Mouse (Mus musculus): ENCODE results near the gene Phf23. TPM values are rescaled to one million over a fixed set of nuclear protein-coding genes. Genes with fewer than 3 reads are reported as not detected.

Phf23 gene
- polyA plus RNA-seq, 1 experiment from 2014 or later = 61.3 TPM

DNA sequence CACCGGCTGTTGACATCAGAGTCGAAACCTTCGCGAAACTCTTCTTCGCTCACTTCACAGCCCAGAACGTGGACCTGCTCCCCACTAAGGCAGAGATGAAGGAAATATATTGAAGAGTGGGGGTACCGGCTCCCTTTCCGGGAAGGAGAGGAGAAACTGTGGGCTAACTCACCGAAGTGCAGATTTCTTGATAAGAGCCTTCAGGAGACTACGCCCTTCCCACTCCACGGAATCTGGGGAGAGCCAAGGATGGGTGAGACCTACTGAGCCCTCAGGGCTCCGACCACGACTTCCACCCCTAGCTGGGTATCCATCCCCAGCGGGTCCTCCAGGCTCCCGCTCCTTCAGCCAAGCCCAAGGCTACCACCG, 15.8 kb upstream of the Phf23 start:
- Histone ChIP-seq H3K4me1 (replicated peaks) (peaks cover 16% of the 10 kb centered on the region), H3K27ac (peak overlapping the region; percentile 100), H3K4me3 (replicated peaks) (peak overlapping the region; percentile 99), H3K36me3 (peaks cover 24% of the 10 kb centered on the region), H3K9me3 (no peaks in the 10 kb centered on the region), H3K9ac (peak overlapping the region; percentile 72), H3K27me3 (replicated peaks) (no peaks in the 10 kb centered on the region), H3K4me2 (replicated peaks) (peak overlapping the region; percentile 69)
- ATAC-seq = no peak
- 3% methylated on average over 16 of the region's 16 CpGs for WGBS

DNA sequence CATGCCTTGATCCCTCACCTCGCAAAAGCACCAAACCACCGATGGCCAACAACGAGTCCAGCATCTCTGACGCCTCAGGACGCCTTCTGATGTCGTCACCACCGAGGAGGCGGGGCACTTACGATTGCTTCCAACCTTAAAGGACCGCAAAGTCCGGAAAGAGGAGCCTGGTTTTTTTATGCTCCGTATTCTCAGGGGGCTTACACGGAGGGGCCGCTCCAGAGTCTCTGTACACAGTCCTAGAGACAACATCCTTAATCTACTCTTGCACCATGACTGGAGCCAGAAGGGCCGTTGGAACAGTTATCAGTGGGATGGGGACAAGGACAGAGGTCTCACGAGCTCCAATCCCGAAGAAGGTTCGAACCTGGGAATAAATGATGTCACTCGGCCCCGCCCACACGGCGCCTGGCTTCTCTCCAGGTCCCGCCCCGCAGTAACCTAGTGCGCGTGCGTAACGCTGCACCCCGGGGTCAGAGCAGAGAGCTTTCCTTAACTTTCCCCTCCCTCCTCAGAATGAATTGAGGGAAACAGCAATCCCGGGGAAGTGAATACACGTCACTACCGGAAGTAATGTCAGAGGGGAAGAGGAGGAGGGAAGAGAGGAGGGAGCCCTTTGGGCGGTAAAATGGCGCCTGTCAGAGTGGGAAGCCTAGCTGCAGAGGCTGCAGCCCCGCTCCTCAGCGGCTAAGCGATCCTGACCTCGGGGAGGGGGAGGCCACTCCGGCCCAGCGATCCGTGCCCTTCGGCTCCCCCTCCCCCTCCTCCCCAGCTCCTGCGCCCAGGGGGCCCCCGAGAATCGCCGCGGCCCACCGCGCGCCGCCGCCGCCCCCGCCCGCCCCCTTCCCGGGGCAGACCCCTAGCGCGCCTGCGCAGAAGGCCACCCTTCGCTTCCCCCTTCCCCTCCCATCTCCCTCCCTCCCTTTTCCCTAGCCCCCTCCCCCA, 15.1 kb upstream of the Phf23 start:
- under 1% methylated on average over 44 of the region's 60 CpGs for WGBS
- H3K4me1 ChIP-seq (replicated peaks) = peaks cover 16% of the 10 kb centered on the region
- peak overlapping the region; percentile 69 for H3K4me2 ChIP-seq (replicated peaks)
- H3K4me3 ChIP-seq (replicated peaks) = peak overlapping the region; percentile 99
- no peaks in the 10 kb centered on the region for H3K9me3 ChIP-seq
- peak; percentile 97 for ATAC-seq
- peak overlapping the region; percentile 99 for H3K9ac ChIP-seq
- H3K27ac ChIP-seq = peak overlapping the region; percentile 100
- peaks cover 24% of the 10 kb centered on the region for H3K36me3 ChIP-seq
- no peaks in the 10 kb centered on the region for H3K27me3 ChIP-seq (replicated peaks)

DNA sequence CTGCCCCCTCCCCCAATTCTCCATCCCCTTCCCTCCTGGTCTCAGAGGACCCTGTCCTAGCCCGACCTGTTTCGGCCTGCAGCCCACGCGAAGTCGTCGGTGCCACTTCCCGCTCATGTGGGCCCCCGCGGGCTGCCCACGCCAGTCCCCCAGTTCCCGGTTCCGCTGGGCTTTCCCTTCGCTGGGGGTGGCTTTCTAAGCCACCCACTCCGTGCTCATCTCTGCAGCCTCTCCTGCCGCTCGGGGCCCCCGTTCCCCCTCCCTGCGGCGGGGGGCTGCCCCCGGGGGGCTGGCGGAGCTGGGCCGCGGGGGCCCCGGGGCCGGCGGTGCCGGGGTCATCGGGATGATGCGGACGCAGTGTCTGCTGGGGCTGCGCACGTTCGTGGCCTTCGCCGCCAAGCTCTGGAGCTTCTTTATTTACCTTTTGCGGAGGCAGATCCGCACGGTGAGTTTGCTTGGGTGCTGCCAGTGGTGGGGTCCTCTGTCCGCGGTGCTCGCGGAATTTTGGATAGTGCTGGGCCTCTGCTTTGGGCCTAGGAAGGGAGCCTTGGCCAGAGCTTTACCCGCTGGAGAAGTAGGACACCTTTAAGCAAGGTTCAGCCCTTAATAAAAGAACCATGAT, 14.3 kb upstream of the Phf23 start, which contains the start of gene Ctdnep1:
Gene Ctdnep1, plus strand, starts transcription at position 16 of the 622 bp plus-strand sequence.
- Histone ChIP-seq H3K4me2 (replicated peaks) (peak within 1 kb of the TSS; percentile 69), H3K4me3 (replicated peaks) (peak within 1 kb of the TSS; percentile 99), H3K9me3 (no peaks in the 10 kb centered on the region), H3K9ac (peak within 1 kb of the TSS; percentile 99), H3K36me3 (peaks cover 23% of the 10 kb centered on the region), H3K27ac (peak within 1 kb of the TSS; percentile 100), H3K27me3 (replicated peaks) (no peaks in the 10 kb centered on the region), H3K4me1 (replicated peaks) (peaks cover 16% of the 10 kb centered on the region)
- ATAC-seq = no peak
- WGBS = 0% methylated on average over 42 of the region's 43 CpGs

DNA sequence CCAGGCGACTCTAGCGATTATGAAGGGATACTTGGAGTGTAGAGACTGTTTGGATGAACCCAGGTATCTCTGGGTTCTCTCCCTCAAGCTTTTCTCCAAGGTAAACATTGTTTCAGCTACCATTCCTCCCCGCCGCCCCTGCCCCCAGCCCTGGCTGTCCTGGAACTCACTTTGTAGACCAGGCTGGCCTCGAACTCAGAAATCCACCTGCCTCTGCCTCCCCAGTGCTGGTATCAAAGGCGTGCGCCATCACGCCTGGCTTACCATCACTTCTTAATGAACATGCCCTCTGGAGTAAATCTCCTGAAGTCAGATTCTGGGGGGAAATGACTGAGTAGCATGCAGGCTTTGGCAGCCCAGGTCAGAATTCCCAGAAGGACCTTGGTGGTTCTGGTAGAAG, 13.4 kb upstream of the Phf23 start, which contains the start of gene Elp5:
Gene Elp5, minus strand, starts transcription at position 293 of the 400 bp plus-strand sequence.
- H3K9me3 ChIP-seq = no peaks in the 10 kb centered on the region
- no peaks in the 10 kb centered on the region for H3K27me3 ChIP-seq (replicated peaks)
- peak within 1 kb of the TSS; percentile 100 for H3K27ac ChIP-seq
- peak within 1 kb of the TSS; percentile 69 for H3K4me2 ChIP-seq (replicated peaks)
- H3K4me3 ChIP-seq (replicated peaks) = peak within 1 kb of the TSS; percentile 99
- H3K4me1 ChIP-seq (replicated peaks) = peaks cover 16% of the 10 kb centered on the region
- H3K9ac ChIP-seq = peak within 1 kb of the TSS; percentile 99
- no peak for ATAC-seq
- WGBS = 47% methylated on average over 8 of the region's 8 CpGs
- peaks cover 26% of the 10 kb centered on the region for H3K36me3 ChIP-seq

DNA sequence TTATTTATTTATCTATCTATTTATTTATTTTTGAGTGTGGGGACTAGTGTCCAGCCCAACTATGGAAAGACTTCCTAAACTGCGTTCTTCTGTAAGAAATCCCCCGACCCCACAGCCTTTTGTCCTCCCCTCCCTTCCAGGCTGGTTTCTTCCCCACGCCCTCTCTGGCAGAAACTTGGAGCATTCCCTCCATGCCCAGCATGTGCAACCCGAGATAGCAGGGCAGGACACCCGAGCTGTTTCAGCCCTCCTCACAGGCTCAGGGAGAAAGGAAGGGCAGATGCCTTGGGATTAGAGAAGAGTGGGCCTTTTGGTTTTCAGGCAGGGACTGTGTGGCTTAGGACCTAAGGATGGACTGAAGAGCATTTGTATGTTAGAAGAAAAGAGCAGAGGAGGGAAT, 12.7 kb upstream of the Phf23 start:
- peaks cover 27% of the 10 kb centered on the region for H3K36me3 ChIP-seq
- H3K4me2 ChIP-seq (replicated peaks) = peak overlapping the region; percentile 69
- ATAC-seq = no peak
- peaks cover 16% of the 10 kb centered on the region for H3K4me1 ChIP-seq (replicated peaks)
- WGBS = 24% methylated on average over 5 of the region's 5 CpGs
- peak overlapping the region; percentile 99; the same call in 1 of the 2 replicates for H3K9ac ChIP-seq
- H3K27me3 ChIP-seq (replicated peaks) = no peaks in the 10 kb centered on the region
- no peaks in the 10 kb centered on the region for H3K9me3 ChIP-seq
- peak overlapping the region; percentile 100; the same call in 1 of the 2 replicates for H3K27ac ChIP-seq
- peak overlapping the region; percentile 99 for H3K4me3 ChIP-seq (replicated peaks)

DNA sequence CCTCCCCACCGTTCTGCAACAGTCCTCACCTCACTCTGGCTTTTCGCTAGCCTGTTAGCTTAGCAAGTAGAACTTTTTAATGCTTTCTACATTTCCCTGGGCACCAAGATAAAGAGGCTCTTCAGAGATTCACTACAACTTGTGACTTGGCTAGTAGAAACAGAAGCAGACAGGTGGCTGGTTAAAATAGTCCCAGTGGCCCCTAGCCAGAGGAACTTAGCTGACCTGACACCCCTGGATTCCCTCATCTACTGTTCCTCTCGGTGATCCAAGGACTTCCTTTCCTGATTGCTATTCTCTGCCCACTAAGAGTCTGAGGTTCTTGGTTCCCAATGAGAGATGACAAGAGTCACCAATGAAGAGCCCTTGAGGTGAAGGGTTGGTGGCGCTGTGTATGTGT, 12.2 kb upstream of the Phf23 start:
- H3K4me3 ChIP-seq (replicated peaks) = peak overlapping the region; percentile 99; the same call in 1 of the 2 replicates
- WGBS = 87% methylated on average over 4 of the region's 4 CpGs
- peak overlapping the region; percentile 69 for H3K4me2 ChIP-seq (replicated peaks)
- H3K27ac ChIP-seq = no peak overlapping the region
- H3K4me1 ChIP-seq (replicated peaks) = peaks cover 16% of the 10 kb centered on the region
- peak overlapping the region; percentile 99; the same call in 1 of the 2 replicates for H3K9ac ChIP-seq
- H3K9me3 ChIP-seq = no peaks in the 10 kb centered on the region
- H3K27me3 ChIP-seq (replicated peaks) = no peaks in the 10 kb centered on the region
- H3K36me3 ChIP-seq = peaks cover 32% of the 10 kb centered on the region
- no peak for ATAC-seq

DNA sequence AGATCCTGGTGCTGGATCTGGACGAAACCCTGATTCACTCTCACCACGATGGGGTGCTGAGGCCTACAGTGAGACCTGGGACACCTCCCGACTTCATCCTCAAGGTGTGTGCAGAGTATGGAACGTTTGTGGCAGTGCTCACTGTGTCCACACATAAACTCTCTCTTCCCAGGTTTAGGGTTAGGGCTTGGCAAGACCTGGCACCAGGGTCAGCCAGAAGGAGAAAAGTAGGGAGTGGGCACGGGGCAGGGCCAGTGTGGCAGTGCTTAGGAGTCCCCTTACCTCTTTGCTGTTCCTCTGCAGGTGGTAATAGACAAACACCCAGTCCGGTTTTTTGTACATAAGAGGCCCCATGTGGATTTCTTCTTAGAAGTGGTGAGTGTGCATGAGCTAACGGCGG, 11.1 kb upstream of the Phf23 start:
- Histone ChIP-seq H3K4me2 (replicated peaks) (no peak overlapping the region), H3K9ac (no peak overlapping the region), H3K9me3 (no peaks in the 10 kb centered on the region), H3K4me1 (replicated peaks) (peaks cover 16% of the 10 kb centered on the region), H3K27ac (no peak overlapping the region), H3K4me3 (replicated peaks) (no peak overlapping the region), H3K36me3 (peaks cover 36% of the 10 kb centered on the region), H3K27me3 (replicated peaks) (no peaks in the 10 kb centered on the region)
- ATAC-seq = no peak
- 89% methylated on average over 8 of the region's 8 CpGs for WGBS

DNA sequence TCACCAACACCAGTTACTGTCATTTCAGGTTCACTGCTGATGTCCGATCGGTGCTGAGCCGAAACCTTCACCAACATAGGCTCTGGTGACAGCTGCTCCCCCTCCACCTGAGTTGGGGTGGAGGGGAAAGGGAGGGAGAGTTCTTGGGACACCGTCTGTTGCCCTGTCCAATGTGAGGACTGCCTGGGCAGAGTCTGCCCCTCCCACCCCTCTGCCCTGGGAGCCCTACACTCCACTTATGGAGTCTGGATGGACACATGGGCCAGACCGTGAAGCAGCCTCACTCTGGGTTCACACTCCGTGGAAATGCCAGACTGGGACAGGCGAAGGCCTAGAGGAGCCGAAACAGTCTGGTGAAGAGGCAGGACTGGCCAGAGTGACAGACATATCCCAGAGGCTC, 5.6 kb upstream of the Phf23 start:
- Histone ChIP-seq H3K27me3 (replicated peaks) (no peaks in the 10 kb centered on the region), H3K36me3 (peaks cover 37% of the 10 kb centered on the region), H3K4me3 (replicated peaks) (no peak overlapping the region), H3K27ac (0 out of 2 replicates have a peak overlapping the region, but pooled peaks have one; percentile 40), H3K4me1 (replicated peaks) (peaks cover 5% of the 10 kb centered on the region), H3K9ac (no peak overlapping the region), H3K9me3 (no peaks in the 10 kb centered on the region), H3K4me2 (replicated peaks) (no peak overlapping the region)
- no peak for ATAC-seq
- WGBS = 87% methylated on average over 8 of the region's 8 CpGs

DNA sequence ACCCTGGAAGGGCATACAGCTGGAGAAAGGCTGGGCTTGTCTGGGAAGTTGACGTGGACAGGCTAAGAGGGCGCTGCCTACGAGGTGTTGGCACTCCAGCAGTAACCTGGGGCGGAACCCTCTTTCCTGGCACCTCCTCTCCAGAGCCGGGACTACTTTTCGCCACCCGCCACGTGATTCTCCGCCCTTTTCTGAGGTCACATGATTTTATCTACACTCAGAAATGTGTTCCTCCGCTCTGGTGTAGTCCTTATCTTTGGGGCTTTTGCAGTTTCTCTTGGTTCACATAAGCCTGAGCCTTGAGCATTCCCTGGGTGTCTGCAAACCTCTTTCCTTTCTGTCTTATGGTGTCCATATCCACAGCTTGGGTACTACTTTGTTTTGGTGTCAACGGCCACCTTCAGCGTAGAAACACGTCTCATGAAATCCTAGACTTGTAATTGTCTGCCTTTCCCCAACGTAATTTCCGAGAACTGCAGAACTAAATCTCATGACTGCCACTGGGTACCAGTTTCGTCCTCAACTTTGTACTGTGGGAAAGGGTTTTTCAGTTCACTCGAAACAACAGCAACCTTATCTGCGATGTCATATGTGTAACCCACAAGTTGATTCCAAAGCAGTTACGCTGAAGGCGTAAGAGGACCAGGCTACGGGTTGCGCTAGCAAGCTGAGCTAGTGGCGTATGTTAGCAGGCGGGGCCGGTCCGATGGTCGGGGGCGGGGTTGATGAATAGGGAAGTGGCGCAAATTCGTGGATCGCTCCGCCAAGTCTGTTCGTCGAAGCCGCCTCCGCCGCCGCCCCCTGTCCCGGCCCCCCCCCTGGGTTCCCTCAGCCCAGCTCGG, 4.5 kb upstream of the Phf23 start, which contains the start of gene Gabarap:
Gene Gabarap, plus strand, starts transcription at position 294 of the 842 bp plus-strand sequence.
- Histone ChIP-seq H3K4me3 (replicated peaks) (peak within 1 kb of the TSS; percentile 71), H3K27me3 (replicated peaks) (no peaks in the 10 kb centered on the region), H3K9me3 (no peaks in the 10 kb centered on the region), H3K9ac (peak within 1 kb of the TSS; percentile 85), H3K27ac (peak within 1 kb of the TSS; percentile 94), H3K4me2 (replicated peaks) (peak within 1 kb of the TSS; percentile 80), H3K4me1 (replicated peaks) (peaks cover 5% of the 10 kb centered on the region), H3K36me3 (peaks cover 31% of the 10 kb centered on the region)
- ATAC-seq = peak; percentile 78
- WGBS = under 1% methylated on average over 40 of the region's 40 CpGs

DNA sequence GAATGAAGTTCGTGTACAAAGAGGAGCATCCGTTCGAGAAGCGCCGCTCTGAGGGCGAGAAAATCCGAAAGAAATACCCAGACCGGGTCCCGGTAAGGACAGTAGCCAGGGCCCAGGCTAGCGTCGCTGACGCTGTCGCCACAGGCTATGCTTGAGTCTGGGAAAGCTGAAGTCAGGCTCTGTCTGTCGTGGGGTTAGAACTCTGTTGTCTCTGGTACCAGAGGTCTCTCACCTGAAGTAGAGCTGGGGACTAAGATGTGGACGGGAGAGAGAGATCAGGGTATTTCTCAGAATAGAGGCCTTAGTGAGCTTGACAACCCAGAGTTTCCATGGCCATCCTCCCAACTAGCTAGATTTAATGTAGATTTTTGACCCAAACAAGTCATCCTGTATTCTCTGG, 3.9 kb upstream of the Phf23 start:
- H3K27me3 ChIP-seq (replicated peaks) = no peaks in the 10 kb centered on the region
- ATAC-seq = peak; percentile 19
- H3K4me2 ChIP-seq (replicated peaks) = peak overlapping the region; percentile 80
- peak overlapping the region; percentile 71 for H3K4me3 ChIP-seq (replicated peaks)
- under 1% methylated on average over 15 of the region's 15 CpGs for WGBS
- no peaks in the 10 kb centered on the region for H3K9me3 ChIP-seq
- peak overlapping the region; percentile 94 for H3K27ac ChIP-seq
- peaks cover 27% of the 10 kb centered on the region for H3K36me3 ChIP-seq
- peaks cover 5% of the 10 kb centered on the region for H3K4me1 ChIP-seq (replicated peaks)
- H3K9ac ChIP-seq = peak overlapping the region; percentile 85

DNA sequence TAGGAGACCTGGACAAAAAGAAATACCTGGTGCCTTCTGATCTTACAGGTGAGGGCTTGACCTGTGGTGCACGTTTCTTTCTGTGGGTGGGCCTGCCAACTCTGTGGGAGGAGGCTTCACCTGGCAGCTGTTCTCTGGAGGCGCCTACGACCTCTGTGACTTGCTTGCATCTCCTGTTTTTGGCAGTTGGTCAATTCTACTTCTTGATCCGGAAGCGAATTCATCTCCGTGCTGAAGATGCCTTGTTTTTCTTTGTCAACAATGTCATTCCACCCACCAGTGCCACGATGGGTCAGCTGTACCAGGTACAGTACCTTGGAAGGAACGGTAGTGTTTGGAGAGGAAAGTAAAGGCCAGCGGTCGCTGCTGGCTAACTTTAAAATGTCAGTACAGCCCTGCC, 3.2 kb upstream of the Phf23 start:
- Histone ChIP-seq H3K27me3 (replicated peaks) (no peaks in the 10 kb centered on the region), H3K4me1 (replicated peaks) (peaks cover 8% of the 10 kb centered on the region), H3K9ac (0 out of 2 replicates have a peak overlapping the region, but pooled peaks have one; percentile 9), H3K9me3 (no peaks in the 10 kb centered on the region), H3K36me3 (peaks cover 23% of the 10 kb centered on the region), H3K4me3 (replicated peaks) (peak overlapping the region; percentile 71), H3K4me2 (replicated peaks) (peak overlapping the region; percentile 80), H3K27ac (no peak overlapping the region)
- no peak for ATAC-seq
- WGBS = 80% methylated on average over 10 of the region's 10 CpGs

All from intestine, embryonic 15.5 days (tissue).